Mouse (Mus musculus): ENCODE measurements around the gene Vrk3.

- TF ChIP-seq POLR2A (IDR thresholded peaks at IDR 0.05; ENCODE audit: low read depth, low read length): no peak
- no peak for TF ChIP-seq CTCF (conservative IDR thresholded peaks at IDR 0.05; ENCODE audit: insufficient read depth, insufficient read length, low read depth, low read length)
Measured at GRCm38 (mm10) chr7:44812651-44813325, 64.6 kb downstream of the Vrk3 start.
